Mouse (Mus musculus) megakaryocyte, adult 5-6 weeks (primary cell): Measurements from ENCODE around the gene Sertad1. TPM values are rescaled to one million over a fixed set of nuclear protein-coding genes. Genes with fewer than 3 reads are reported as not detected.

Experiments used
- ATAC-seq: 2 replicates; pipeline ENCODE4 v1.8.0; 2016; ENCODE audit warnings: mild to moderate bottlenecking, inconsistent platforms; ENCODE audit not compliant: poor library complexity, severe bottlenecking
- total RNA-seq, 2 experiments: library from RNA; stranded (forward) in 1 of 2; stranded (reverse) in 1 of 2; fragments of 153-499, 151-499 nt in 1 of 2; fragments of 221-1000, 200-1000 nt in 1 of 2; gene quantifications; 2 replicates each; pipeline versions ENCODE4 v1.2.3 to v1.2.4; 2015 to 2017

The Sertad1 gene
- total RNA-seq, 2 experiments from 2014 or later, result 11.2 to 18.9 TPM

DNA sequence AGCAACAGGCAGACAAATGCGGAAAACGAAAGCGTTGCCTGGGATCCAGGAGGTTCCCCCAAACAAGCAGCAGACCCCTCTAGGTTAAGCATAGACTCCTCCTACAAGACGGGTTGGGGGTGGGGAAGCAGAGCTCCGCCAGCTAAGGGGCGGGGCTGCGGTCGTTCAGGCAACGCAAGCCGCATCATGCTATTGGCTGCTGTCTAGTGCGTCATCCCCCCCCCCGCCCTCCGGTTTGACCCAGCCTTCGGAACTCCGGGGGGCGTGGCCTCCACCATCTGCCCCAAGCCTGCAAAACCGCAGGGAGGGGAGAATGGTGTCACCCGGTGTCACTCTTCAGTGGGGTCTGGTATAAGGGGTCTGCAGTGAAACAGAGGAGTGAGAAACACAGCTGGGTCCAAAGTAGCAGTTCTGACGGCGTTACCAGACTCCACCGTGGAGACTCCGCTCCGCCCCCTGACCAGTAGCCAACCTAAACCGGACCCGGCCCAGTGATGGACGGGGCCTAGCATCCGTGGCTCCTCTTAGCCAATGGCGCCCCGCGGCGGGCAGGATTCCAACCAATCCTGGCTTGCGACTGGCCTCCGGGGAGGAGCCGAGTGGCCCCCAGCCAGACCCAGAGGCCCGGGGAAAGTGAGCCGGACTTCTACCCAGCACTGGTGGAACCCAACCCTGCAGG is 13.4 kb upstream of the Sertad1 start, which contains the start of gene Sertad3:
Sertad3 (plus strand) TSS at position 613 of the 679 bp plus-strand sequence.
- ATAC-seq, result peak; percentile 77

DNA sequence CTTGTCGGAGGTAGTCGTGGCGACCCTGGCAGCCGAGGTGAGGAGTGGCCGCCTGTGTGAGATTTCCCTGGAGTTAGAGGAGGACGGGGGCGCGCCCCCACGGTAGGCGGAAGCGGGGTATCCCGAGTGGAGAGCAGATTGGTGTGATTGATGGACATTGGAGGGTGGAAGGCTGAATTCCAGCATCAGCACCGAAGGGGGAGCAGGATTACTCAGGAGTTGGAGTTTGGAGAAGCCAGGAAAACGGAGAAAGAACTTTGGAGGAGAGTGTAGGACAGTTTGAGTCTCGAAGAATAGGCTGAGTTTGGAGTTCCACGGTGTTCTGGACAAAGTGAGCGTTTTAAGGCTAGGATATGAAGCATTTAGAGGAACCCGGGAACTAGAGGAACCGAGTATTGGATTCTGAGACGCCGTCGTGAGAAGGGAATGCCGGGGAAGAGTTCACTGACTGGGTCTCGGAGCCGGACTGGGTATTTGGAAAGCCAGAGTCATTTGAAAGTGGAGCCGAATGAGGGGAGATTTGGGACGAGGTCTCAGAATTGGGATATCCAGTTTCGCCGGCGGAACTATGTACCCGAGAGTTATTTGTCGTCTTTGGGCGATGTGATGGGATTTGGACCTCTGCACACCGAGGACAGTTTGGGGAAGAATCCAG is 12.7 kb upstream of the Sertad1 start:
- ATAC-seq, result no peak

DNA sequence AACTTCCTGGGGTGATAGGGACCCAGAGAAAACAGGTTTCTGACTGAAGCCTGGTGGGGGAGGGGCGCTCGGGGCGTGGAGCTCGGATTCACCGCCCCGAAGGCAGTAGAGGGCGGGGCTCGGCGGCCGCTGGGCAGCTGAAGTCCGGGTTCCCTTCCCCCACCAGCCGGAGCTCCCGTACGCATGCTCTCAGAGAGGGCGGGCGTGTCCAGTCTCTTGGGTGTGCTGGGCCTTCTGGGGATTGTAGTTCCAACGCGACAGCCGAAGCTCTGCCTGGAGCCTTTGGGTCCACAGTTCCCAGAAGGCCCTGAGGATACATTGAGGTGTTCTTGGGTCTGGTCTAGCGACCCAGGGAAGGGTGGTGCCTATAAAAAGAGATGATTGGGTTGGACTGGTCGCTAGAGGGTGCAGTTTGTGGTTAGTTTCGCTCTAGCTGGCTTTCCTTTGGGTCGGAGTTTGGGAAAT is 12.2 kb upstream of the Sertad1 start:
- ATAC-seq, result peak; percentile 74

DNA sequence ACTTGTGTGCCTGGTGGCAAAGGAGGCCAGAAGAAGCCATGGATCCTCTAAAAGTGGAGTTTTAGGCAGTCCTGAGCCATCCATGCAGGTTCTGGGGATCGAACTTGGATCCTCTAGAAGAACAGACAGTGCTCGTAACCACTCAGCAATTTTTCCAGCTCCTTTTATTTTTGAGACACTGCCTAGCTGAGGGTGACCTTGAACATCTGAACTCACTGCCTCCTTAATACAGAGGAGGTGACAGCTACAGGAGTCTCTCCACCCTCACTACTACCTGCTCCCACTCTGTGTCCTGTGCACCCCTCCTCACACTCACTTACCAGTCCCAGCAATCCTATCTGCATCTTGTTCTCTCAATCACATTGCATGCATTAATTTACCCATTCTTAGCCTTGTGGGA is 11.1 kb upstream of the Sertad1 start:
- ATAC-seq, result no peak

DNA sequence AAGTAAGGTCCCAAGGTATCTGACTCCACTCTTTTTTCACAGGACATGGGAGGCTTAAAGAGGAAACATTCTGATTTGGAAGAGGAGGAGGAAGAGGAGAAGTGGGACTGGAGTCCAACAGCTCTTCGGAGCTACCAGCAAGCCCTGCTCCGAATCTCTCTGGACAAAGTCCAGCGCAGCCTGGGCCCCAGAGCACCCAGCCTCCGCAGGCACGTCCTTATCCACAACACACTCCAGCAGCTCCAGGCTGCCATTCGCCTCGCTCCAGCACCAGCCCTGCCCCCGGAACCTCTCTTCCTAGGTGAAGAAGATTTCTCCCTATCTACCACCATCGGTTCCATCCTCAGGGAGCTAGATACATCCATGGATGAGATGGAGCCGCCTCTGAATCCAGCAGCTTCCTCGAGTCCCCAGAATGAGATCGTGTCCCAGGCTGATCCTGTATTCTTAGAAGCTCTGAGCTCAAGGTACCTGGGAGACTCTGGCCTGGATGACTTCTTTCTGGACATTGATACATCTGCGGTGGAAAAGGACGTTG is 10.5 kb upstream of the Sertad1 start:
- ATAC-seq, result no peak

DNA sequence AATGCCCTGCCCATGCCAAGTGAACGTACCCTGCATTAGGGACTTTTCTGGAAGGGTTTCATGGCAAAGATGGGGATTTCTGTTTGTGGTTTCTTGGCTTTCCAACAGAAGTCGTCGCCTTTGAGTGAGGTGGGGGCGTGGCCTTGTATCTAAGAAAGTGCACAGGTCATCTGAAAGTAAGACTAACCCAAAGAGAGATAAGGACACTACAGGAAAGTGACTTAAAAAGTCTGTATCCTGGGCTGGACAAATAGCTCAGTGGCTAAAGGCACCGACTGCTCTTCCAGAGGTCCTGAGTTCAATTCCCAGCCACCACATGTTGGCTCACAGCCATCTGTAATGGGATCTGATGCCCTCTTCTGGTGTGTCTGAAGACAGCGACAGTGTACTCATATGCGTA is 8.1 kb upstream of the Sertad1 start:
- no peak for ATAC-seq

DNA sequence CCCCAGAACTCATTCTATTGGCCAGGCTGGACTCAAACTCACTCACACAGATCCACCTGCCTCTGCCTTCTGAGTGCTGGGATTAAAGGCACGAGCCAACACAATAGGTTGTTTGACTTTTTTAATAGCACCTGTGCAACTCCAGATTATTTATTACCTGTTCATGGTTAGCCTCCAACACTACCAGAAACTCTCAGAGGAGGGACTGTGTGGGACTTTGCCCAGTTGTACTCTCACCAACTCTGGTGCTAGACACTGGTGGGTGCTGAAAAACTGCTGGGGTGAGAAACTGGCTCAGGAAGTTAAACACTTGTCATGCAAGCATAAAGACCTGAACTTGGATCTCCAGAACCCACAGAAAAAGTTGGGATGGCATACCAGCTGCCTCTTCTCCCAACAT is 7.0 kb upstream of the Sertad1 start:
- no peak for ATAC-seq

DNA sequence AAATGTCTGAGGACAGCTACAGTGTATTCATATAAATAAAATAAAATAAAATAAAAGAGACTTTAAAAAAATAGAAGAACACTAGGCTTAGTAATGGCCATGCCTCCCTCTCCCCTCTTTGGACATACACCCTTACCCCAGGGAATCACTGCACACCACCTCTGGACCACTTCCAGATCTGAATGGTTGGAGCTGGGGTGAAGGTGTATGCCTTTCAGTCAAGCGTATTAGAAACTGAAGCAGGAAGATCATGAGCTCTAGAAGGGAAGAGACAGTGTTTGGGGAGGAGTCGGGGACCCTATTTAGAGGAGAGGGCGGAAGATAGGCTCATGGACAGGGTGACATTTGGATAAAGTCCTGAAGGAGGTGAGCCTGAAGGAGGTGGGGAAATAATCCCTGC is 6.2 kb upstream of the Sertad1 start:
- no peak for ATAC-seq

DNA sequence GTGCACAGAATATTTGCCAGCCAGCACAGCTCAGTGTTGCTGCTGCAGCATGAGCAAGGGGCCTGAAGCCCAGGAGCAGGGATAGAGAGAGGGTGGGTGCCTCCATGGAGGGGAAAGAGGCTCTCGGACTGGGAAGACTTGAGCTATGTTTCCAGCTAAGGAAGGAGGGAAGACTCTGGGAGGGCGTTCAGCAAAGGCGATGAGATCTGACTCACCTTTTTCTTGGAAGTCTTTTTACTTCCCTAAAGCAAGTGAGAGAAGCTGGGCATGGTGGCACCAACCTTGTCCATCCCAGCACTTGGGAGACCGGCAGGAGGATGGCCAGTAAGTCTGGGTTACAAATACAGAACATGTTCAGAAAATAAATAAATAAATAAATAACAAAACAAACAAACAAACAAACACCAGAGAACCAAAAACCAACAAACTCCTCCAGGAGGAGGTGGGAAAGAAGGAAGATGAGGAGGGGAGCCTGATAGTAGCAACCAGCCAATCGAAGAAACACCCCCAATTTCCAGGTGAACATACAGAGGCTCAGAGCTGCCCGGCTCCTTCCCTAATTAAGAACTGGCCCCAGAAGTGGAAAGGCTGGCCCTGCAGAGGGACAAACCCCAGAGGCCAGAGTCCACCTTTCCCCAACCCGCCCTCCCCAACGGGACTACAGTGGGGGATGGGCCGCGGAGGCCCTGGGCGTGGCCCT is 5.6 kb upstream of the Sertad1 start:
- ATAC-seq, result no peak

DNA sequence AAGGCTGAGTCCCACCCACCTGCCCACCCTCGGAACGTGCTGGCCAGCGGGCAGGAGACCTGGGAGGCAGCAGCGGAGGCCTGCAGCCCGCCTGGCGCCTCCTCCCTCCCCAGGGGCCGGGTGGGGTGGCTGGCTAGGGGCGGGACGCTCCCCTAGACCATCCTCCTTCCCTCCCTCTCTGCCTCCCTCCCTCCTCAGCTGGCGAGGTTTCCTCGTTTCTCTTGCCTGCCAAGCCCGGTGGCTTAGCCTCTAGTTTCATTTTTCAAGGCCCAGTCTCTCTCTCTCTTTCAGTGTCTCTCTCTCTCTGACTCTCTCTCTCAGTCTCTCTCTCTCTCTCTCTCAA is 5.1 kb upstream of the Sertad1 start:
- ATAC-seq, result peak; percentile 96

DNA sequence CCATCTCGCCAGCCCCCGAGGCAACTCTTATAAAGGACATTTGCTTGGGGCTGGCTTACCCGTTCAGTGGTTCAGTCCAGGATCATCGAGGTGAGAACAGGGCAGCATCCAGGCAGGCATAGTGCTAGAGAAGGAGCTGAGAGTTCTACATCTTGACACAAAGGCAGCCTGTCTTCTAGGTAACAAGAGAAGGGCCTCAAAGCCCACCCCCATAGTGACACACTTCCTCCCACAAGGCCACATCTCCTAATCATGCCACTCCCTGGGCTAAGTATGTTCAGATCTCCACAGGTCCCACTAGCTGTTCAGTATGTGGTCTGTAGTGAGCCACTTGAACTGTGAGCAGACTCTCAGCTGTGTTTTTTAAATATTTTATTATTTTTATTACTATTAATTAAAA is 2.9 kb upstream of the Sertad1 start:
- no peak for ATAC-seq

DNA sequence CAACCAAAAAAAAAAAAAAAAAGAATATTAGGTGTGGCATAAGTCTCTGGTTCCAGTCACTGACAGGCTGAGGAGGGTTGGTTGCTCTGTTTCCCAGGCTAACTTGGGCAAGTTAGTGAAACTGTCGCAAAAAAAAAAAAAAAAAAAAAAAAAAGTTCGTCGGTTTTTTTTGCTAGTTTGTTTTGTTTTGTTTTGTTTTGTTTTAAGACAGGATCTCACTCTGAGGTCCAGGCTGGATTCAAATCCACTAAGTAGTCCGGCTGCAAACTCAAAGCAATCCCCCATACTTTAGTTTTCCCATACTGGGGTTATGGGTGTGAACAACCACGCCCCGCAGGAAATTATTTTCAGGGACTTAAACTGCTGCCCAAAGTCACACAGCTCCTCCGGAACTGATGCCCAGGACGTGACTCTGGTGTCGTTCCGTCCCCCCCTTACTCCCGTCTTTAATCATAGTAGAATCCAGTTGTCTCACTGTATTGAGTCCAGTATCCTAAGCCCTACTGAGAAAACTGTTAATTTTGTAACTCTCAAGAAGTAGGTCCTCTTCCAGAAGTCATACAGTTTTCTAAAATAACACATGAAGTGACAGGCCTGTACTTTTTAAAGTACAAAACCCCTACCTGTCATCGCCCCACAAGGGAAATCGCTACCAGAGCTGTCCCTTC is 474 bp upstream of the Sertad1 start:
- no peak for ATAC-seq

DNA sequence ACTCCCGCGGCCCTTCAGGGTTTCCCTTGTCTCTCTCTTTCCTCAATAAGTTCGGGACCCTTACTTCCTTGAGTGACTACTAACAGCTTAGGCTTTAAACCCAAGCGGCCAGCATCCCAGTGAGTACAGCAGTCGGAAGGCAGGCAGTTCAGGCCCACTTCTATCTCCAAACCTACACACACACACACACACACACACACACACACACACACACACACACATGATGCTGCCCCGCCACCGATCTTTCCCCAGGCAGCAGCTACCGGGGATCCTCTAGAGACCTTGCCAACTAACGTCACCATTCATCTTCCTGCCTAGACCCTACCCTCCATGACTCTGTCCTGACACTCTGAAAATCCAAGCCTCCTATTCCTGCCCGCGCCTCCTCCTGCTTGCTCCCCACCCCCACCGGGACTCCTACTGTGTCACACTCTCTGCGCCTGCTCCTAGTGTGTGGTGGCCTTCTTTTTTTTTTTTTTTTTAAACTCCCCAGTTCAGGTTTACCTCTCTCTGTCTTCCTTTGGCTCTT is 1.1 kb downstream of the Sertad1 start:
- ATAC-seq, result no peak

DNA sequence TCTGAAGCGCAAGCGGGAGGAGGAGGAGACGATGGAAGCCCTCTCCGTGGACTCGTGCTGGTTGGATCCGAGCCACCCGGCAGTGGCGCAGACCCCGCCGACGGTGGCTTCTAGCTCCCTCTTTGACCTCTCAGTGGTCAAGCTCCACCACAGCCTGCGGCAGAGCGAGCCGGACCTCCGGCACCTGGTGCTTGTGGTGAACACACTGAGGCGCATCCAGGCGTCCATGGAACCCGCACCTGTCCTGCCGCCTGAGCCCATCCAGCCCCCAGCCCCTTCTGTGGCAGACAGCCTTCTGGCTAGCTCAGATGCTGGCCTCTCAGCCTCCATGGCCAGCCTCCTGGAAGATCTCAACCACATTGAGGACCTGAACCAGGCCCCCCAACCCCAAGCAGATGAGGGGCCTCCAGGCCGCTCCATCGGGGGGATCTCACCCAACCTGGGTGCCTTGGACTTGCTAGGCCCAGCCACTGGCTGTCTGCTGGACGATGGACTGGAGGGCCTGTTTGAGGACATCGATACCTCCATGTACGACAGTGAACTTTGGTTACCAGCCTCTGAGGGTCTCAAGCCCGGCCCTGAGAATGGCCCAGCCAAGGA is 2.7 kb downstream of the Sertad1 start:
- no peak for ATAC-seq

DNA sequence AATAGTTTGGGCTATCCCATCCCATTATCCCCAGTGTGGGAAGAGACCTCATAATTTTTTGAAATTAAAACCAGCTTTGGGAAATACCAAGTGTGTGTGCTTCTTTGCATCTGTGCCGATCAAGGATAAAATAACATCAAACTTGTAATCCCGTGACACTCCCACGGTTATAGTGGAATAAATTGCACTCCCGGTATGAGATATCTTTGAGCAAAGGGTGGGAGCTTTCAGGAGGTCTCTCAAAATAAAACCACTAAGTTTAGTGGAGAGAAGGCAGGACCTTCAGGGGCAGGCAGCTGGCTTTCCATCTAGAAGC is 3.5 kb downstream of the Sertad1 start:
- ATAC-seq, result no peak

DNA sequence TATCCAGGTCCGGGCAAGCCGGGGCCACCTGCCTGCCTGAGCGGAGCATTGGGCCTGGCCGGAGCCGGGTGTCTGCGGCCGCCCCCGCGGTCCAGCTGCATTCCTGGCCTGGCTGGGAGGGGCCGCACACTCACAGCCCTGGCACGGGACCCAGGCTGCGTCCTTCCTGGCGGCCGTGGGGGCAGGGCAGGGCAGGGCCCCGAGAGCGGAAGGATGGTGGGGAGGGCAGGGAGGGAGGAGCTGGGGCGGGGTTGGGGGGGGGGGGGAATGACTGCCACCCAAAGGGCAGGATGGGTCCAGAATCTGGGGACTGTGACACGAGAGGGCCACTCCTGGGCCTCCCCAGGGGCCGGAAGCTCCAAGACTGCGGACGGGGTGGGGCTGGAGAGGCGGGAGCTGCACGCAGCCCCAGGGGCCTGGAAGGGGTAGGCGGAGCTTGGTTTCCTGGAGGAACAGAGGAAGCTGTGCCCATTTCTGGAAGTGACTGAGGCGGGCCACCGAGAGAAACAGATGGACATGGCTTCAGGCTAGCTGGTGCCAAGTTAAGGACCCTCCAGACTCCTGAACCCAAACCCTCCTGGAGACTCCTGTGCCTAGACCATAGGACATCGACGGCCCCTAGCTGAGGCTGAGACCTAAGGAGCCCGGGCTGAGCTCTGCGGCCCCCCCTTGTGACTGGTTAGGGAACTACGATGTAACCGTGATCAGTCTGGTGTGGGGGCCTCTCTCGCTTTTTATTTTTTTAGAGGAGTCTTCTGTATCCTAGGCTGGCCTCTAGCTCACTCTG is 4.0 kb downstream of the Sertad1 start:
- ATAC-seq, result peak; percentile 60

DNA sequence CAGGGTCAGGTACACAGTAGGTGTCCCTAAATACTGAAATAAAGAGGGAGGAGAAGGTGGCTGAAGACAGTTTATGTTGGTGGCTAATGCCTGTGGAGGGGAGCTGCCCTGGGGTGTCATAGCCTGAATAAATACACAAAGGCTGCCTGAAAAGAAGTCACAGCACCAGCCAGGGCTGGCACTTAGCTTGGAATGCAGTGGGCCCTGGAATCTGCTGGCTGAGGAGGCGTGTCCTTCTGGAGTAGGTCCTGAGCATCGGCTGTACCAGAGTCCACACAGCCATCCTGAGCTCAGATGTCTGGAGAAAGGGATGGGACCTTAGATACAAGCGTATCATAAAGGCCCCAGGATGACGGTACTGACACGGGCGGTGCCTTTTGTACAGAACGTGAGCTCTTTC is 5.1 kb downstream of the Sertad1 start:
- no peak for ATAC-seq

DNA sequence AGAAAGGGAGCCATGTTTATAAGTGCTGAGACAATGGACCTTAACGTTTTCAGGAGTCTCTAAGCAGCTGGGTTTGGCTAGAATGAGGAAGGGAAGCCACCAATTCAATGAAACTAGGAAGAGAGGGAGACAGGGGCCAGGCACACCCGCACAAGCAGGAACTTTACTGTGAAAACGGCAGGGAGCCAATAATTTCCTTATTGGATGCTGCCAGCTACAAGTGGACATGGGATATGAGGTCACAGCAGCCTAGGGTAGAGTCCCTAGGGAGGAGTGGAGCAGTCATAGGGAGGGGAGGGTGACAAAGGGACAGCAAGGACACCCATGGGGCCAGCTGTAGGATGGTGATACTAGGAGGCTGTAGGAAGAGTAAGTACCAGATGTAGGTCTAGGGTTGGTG is 6.3 kb downstream of the Sertad1 start:
- no peak for ATAC-seq

DNA sequence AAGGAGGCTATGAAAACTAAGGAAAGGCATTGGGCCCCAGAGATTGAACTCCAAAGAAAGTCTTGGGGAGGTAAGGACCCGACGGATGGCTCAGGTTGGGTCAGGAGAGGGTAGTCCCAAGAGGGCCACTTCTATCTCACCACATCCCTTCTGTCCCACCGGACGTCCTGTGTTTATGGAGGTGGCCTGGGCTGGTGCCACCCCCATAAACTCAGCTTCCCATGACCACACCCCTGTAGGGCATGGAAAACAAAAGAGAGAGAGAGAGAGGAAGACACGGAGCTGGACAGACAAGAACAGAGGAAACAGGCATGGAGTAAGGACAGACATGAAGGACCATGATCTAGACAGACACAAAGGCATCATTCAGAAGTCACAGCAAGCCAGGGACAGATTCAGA is 6.7 kb downstream of the Sertad1 start:
- no peak for ATAC-seq
